Mouse (Mus musculus) hindbrain, embryonic 12.5 days (tissue): ENCODE results near the gene Klhl41. TPM values are rescaled to one million over a fixed set of nuclear protein-coding genes. Genes with fewer than 3 reads are reported as not detected.
A peak's percentile ranks its signal among the peaks of the same experiment; 100 is the strongest.

Experiments used
- ATAC-seq: fragments of 200-750 bp; cut with Nextera tagmentation; 2 replicates; pipeline ENCODE4 v1.8.0; 2017; ENCODE audit warnings: moderate TSS enrichment; ENCODE audit not compliant: low FRiP score
- H3K27ac ChIP-seq: fragments of 300-500 bp; sonication (generic); 2 replicates; pipeline ENCODE4 v1.5.1; 2016; ENCODE audit warnings: mild to moderate bottlenecking
- H3K27me3 ChIP-seq: fragments of 300-500 bp; sonication (generic); 2 replicates; pipeline ENCODE4 v1.6.1; 2016; ENCODE audit warnings: mild to moderate bottlenecking
- H3K36me3 ChIP-seq: fragments of 300-500 bp; sonication (generic); 2 replicates; pipeline ENCODE4 v1.6.1; 2016; ENCODE audit warnings: mild to moderate bottlenecking
- H3K4me1 ChIP-seq: fragments of 300-500 bp; sonication (generic); 2 replicates; pipeline ENCODE4 v1.6.1; 2016
- H3K4me2 ChIP-seq: fragments of 300-500 bp; sonication (generic); replicated peaks from 2 replicates; pipeline ENCODE4 v1.6.1; 2016; ENCODE audit warnings: mild to moderate bottlenecking
- H3K4me3 ChIP-seq: fragments of 300-500 bp; sonication (generic); 2 replicates; pipeline ENCODE4 v1.5.1; 2016; ENCODE audit warnings: mild to moderate bottlenecking
- H3K9ac ChIP-seq: fragments of 300-500 bp; sonication (generic); 2 replicates; pipeline ENCODE4 v1.6.1; 2016; ENCODE audit warnings: mild to moderate bottlenecking, moderate library complexity
- H3K9me3 ChIP-seq: fragments of 300-500 bp; sonication (generic); replicated peaks from 2 replicates; pipeline ENCODE4 v1.6.1; 2016; ENCODE audit warnings: mild to moderate bottlenecking
- WGBS: fragments of 180-500 bp; shearing (Covaris S2); methylation state at CpG from one replicate; pipeline ENCODE4 v1.1.7; 2016; 5-methylcytosine and 5-hydroxymethylcytosine counted together
- polyA plus RNA-seq: library from polyadenylated mRNA; unstranded; fragments of >200 nt; fragmentation: Nextera tagmentation; extraction: Ambion mirVana; gene quantifications from 2 replicates; pipeline ENCODE4 v1.2.1, GENCODE M21; 2016

Klhl41 gene
- polyA plus RNA-seq, 1 experiment from 2014 or later: 1.5 TPM

- peaks cover 65% of the 10 kb centered on the region for H3K36me3 ChIP-seq
- no peak for ATAC-seq
- H3K4me1 ChIP-seq: no peaks in the 10 kb centered on the region
- no peak overlapping the region for H3K27ac ChIP-seq
- no peaks in the 10 kb centered on the region for H3K9me3 ChIP-seq
- no peak overlapping the region for H3K9ac ChIP-seq
- no peak overlapping the region for H3K4me3 ChIP-seq
- no peaks in the 10 kb centered on the region for H3K27me3 ChIP-seq
- 93% methylated on average over 3 of the region's 3 CpGs for WGBS
- H3K4me2 ChIP-seq: no peak overlapping the region
Observed at GRCm38 (mm10) chr2:69690214-69690613, 20.3 kb downstream of the Klhl41 start.

GRCm38 (mm10) chr2:69690843-69691242, 20.9 kb downstream of the Klhl41 start:
- Histone ChIP-seq H3K27ac (no peak overlapping the region), H3K9ac (no peak overlapping the region), H3K27me3 (no peaks in the 10 kb centered on the region), H3K9me3 (no peaks in the 10 kb centered on the region), H3K4me2 (no peak overlapping the region), H3K36me3 (peaks cover 65% of the 10 kb centered on the region), H3K4me1 (no peaks in the 10 kb centered on the region), H3K4me3 (no peak overlapping the region)
- no peak for ATAC-seq
- 91% methylated on average over 6 of the region's 6 CpGs for WGBS

- Histone ChIP-seq H3K4me2 (no peak overlapping the region), H3K27me3 (no peaks in the 10 kb centered on the region), H3K4me3 (no peak overlapping the region), H3K4me1 (no peaks in the 10 kb centered on the region), H3K9me3 (no peaks in the 10 kb centered on the region), H3K36me3 (peaks cover 57% of the 10 kb centered on the region), H3K9ac (no peak overlapping the region), H3K27ac (no peak overlapping the region)
- no peak for ATAC-seq
- 91% methylated on average over 11 of the region's 11 CpGs for WGBS
Observed at GRCm38 (mm10) chr2:69693501-69693900, 23.6 kb downstream of the Klhl41 start.

- H3K27ac ChIP-seq: no peak overlapping the region
- no peaks in the 10 kb centered on the region for H3K4me1 ChIP-seq
- H3K27me3 ChIP-seq: no peaks in the 10 kb centered on the region
- 96% methylated on average over 8 of the region's 8 CpGs for WGBS
- ATAC-seq: no peak
- no peaks in the 10 kb centered on the region for H3K9me3 ChIP-seq
- H3K4me3 ChIP-seq: no peak overlapping the region
- no peak overlapping the region for H3K4me2 ChIP-seq
- no peak overlapping the region for H3K9ac ChIP-seq
- peaks cover 47% of the 10 kb centered on the region for H3K36me3 ChIP-seq
Observed at GRCm38 (mm10) chr2:69700446-69700845, 30.5 kb downstream of the Klhl41 start.

- H3K36me3 ChIP-seq: no peaks in the 10 kb centered on the region; the same call in 1 of the 2 replicates
- no peak for ATAC-seq
- no peak overlapping the region for H3K4me2 ChIP-seq
- no peaks in the 10 kb centered on the region for H3K27me3 ChIP-seq
- WGBS: 91% methylated on average over 14 of the region's 14 CpGs
- peaks cover 5% of the 10 kb centered on the region; the same call in 1 of the 2 replicates for H3K4me1 ChIP-seq
- H3K9me3 ChIP-seq: no peaks in the 10 kb centered on the region
- no peak overlapping the region for H3K4me3 ChIP-seq
- H3K27ac ChIP-seq: no peak overlapping the region
- no peak overlapping the region for H3K9ac ChIP-seq
Observed at GRCm38 (mm10) chr2:69712171-69712570, 42.3 kb downstream of the Klhl41 start.

GRCm38 (mm10) chr2:69712981-69713625, 43.2 kb downstream of the Klhl41 start, which contains the start of gene Fastkd1:
Gene Fastkd1, minus strand, starts transcription at chr2:69713516.
- Histone ChIP-seq H3K27ac (peak within 1 kb of the TSS; percentile 44; the same call in 1 of the 2 replicates), H3K4me1 (peaks cover 5% of the 10 kb centered on the region; the same call in 1 of the 2 replicates), H3K4me3 (peak within 1 kb of the TSS; percentile 80), H3K36me3 (no peaks in the 10 kb centered on the region), H3K4me2 (peak within 1 kb of the TSS; percentile 73), H3K9ac (peak within 1 kb of the TSS; percentile 72), H3K27me3 (no peaks in the 10 kb centered on the region), H3K9me3 (no peaks in the 10 kb centered on the region)
- ATAC-seq: peak; percentile 99
- under 1% methylated on average over 39 of the region's 39 CpGs for WGBS

- peak overlapping the region; percentile 73 for H3K4me2 ChIP-seq
- H3K27me3 ChIP-seq: no peaks in the 10 kb centered on the region
- 32% methylated on average over 4 of the region's 4 CpGs for WGBS
- H3K9me3 ChIP-seq: no peaks in the 10 kb centered on the region
- no peak overlapping the region for H3K9ac ChIP-seq
- H3K4me3 ChIP-seq: peak overlapping the region; percentile 80
- no peak overlapping the region for H3K27ac ChIP-seq
- H3K36me3 ChIP-seq: no peaks in the 10 kb centered on the region
- ATAC-seq: peak; percentile 62
- peaks cover 5% of the 10 kb centered on the region; the same call in 1 of the 2 replicates for H3K4me1 ChIP-seq
Observed at GRCm38 (mm10) chr2:69713626-69714014, 43.7 kb downstream of the Klhl41 start.

GRCm38 (mm10) chr2:69714126-69714525, 44.2 kb downstream of the Klhl41 start:
- no peak overlapping the region for H3K4me2 ChIP-seq
- no peak overlapping the region for H3K4me3 ChIP-seq
- no peak for ATAC-seq
- WGBS: 79% methylated on average over 5 of the region's 5 CpGs
- no peak overlapping the region for H3K9ac ChIP-seq
- H3K9me3 ChIP-seq: no peaks in the 10 kb centered on the region
- peaks cover 5% of the 10 kb centered on the region; the same call in 1 of the 2 replicates for H3K4me1 ChIP-seq
- no peaks in the 10 kb centered on the region for H3K36me3 ChIP-seq
- H3K27ac ChIP-seq: no peak overlapping the region
- H3K27me3 ChIP-seq: peaks cover 1% of the 10 kb centered on the region; the same call in 1 of the 2 replicates

GRCm38 (mm10) chr2:69716483-69716882, 46.6 kb downstream of the Klhl41 start:
- WGBS: 84% methylated on average over 3 of the region's 3 CpGs
- no peaks in the 10 kb centered on the region for H3K9me3 ChIP-seq
- H3K27ac ChIP-seq: no peak overlapping the region
- peaks cover 5% of the 10 kb centered on the region; the same call in 1 of the 2 replicates for H3K4me1 ChIP-seq
- H3K36me3 ChIP-seq: no peaks in the 10 kb centered on the region
- no peak for ATAC-seq
- no peak overlapping the region for H3K4me2 ChIP-seq
- no peak overlapping the region for H3K4me3 ChIP-seq
- H3K9ac ChIP-seq: no peak overlapping the region
- H3K27me3 ChIP-seq: peaks cover 18% of the 10 kb centered on the region

- Histone ChIP-seq H3K4me1 (peaks cover 3% of the 10 kb centered on the region; the same call in 1 of the 2 replicates), H3K4me2 (no peak overlapping the region), H3K27ac (no peak overlapping the region), H3K9ac (no peak overlapping the region), H3K9me3 (no peaks in the 10 kb centered on the region), H3K27me3 (peaks cover 19% of the 10 kb centered on the region), H3K4me3 (no peak overlapping the region), H3K36me3 (no peaks in the 10 kb centered on the region)
- ATAC-seq: no peak
- 84% methylated on average over 1 of the region's 1 CpGs for WGBS
Observed at GRCm38 (mm10) chr2:69719121-69719520, 49.2 kb downstream of the Klhl41 start.

- Histone ChIP-seq H3K9me3 (no peaks in the 10 kb centered on the region), H3K36me3 (no peaks in the 10 kb centered on the region), H3K4me1 (peaks cover 7% of the 10 kb centered on the region; the same call in 1 of the 2 replicates), H3K27ac (peak within 1 kb of the TSS; percentile 90), H3K9ac (peak within 1 kb of the TSS; percentile 90), H3K4me2 (peak within 1 kb of the TSS; percentile 80), H3K4me3 (peak within 1 kb of the TSS; percentile 97), H3K27me3 (peaks cover 19% of the 10 kb centered on the region)
- WGBS: 6% methylated on average over 12 of the region's 12 CpGs
- ATAC-seq: peak; percentile 50
Observed at GRCm38 (mm10) chr2:69722273-69722649, 52.3 kb downstream of the Klhl41 start, which contains the start of gene Ppig. Gene Ppig, plus strand, starts transcription at chr2:69722545.

GRCm38 (mm10) chr2:69722650-69723518, 53.0 kb downstream of the Klhl41 start:
- no peaks in the 10 kb centered on the region for H3K36me3 ChIP-seq
- H3K27me3 ChIP-seq: peaks cover 19% of the 10 kb centered on the region
- no peaks in the 10 kb centered on the region for H3K9me3 ChIP-seq
- peak overlapping the region; percentile 90 for H3K9ac ChIP-seq
- under 1% methylated on average over 91 of the region's 91 CpGs for WGBS
- ATAC-seq: peak; percentile 94
- peak overlapping the region; percentile 90 for H3K27ac ChIP-seq
- H3K4me2 ChIP-seq: peak overlapping the region; percentile 80
- peak overlapping the region; percentile 97 for H3K4me3 ChIP-seq
- H3K4me1 ChIP-seq: peaks cover 7% of the 10 kb centered on the region; the same call in 1 of the 2 replicates
